Mouse (Mus musculus) thymus, adult 2 months (tissue): ENCODE results near the gene Tlr13. TPM values are rescaled to one million over a fixed set of nuclear protein-coding genes. Genes with fewer than 3 reads are reported as not detected.

Experiments
- DNase-seq: peaks from one replicate; pipeline ENCODE4 v3.0.0; 2021
- H3K27ac ChIP-seq: fragments of 200-500 bp; 2 replicates; pipeline ENCODE4 v1.5.1; 2012; ENCODE audit warnings: low read length, control low read depth; ENCODE audit not compliant: control insufficient read depth, insufficient read depth
- H3K27me3 ChIP-seq: fragments of 200-500 bp; 2 replicates; pipeline ENCODE4 v1.6.1; 2012; ENCODE audit warnings: mild to moderate bottlenecking, low read length, moderate library complexity, mixed read lengths; ENCODE audit not compliant: control insufficient read depth, insufficient read depth
- H3K36me3 ChIP-seq: fragments of 200-500 bp; 2 replicates; pipeline ENCODE4 v1.6.1; 2012; ENCODE audit warnings: mild to moderate bottlenecking, low read length, moderate library complexity; ENCODE audit not compliant: control insufficient read depth, insufficient read depth
- H3K4me1 ChIP-seq: fragments of 200-500 bp; replicated peaks from 2 replicates; pipeline ENCODE4 v1.6.1; 2012; ENCODE audit warnings: low read length; ENCODE audit not compliant: control insufficient read depth, insufficient read depth
- H3K4me3 ChIP-seq: fragments of 200-500 bp; 2 replicates; pipeline ENCODE4 v1.5.1; 2012; ENCODE audit warnings: mild to moderate bottlenecking, low read length, control low read depth, moderate library complexity; ENCODE audit not compliant: control insufficient read depth, insufficient read depth
- CTCF ChIP-seq: fragments of 200-500 bp; IDR thresholded peaks from 2 replicates; pipeline ENCODE4 v1.5.1; 2012; ENCODE audit warnings: mild to moderate bottlenecking, control low read depth, low read length, moderate library complexity, borderline replicate concordance; ENCODE audit not compliant: control insufficient read depth, poor library complexity, insufficient read depth; ENCODE audit errors: extremely low read depth
- POLR2A ChIP-seq: fragments of 200-500 bp; IDR thresholded peaks from 2 replicates; pipeline ENCODE4 v1.6.1; 2012; ENCODE audit warnings: mild to moderate bottlenecking, low read length, control low read depth, moderate library complexity; ENCODE audit not compliant: control insufficient read depth, poor library complexity, insufficient read depth; ENCODE audit errors: extremely low read depth
- WGBS: fragments of 180-500 bp; shearing (Covaris S2); methylation state at CpG from one replicate; pipeline ENCODE4 v1.1.7; 2018; 5-methylcytosine and 5-hydroxymethylcytosine counted together
- polyA plus RNA-seq: library from polyadenylated mRNA; depleted of rRNA; stranded (reverse); fragments of >200 nt; gene quantifications from 2 replicates; pipeline ENCODE4 v1.2.3, GENCODE M21; 2012

Tlr13 gene
- polyA plus RNA-seq, 1 experiment, result 1.3 TPM

GRCm38 (mm10) chrX:106134916-106135315 lies 8.1 kb upstream of the Tlr13 start:
- DNase-seq, result no peak
- Histone ChIP-seq H3K27ac (no peak overlapping the region), H3K36me3 (no peaks in the 10 kb centered on the region), H3K4me3 (no peak overlapping the region), H3K4me1 (peaks cover 7% of the 10 kb centered on the region), H3K27me3 (no peaks in the 10 kb centered on the region)
- WGBS, result 23% methylated on average over 3 of the region's 3 CpGs
- TF ChIP-seq CTCF, result no peak
- no peak for TF ChIP-seq POLR2A

GRCm38 (mm10) chrX:106135484-106135883 lies 7.5 kb upstream of the Tlr13 start:
- peaks cover 7% of the 10 kb centered on the region for H3K4me1 ChIP-seq
- H3K27ac ChIP-seq, result no peak overlapping the region
- no peaks in the 10 kb centered on the region for H3K36me3 ChIP-seq
- TF ChIP-seq CTCF (no peak), POLR2A (no peak)
- 60% methylated on average over 4 of the region's 4 CpGs for WGBS
- H3K4me3 ChIP-seq, result no peak overlapping the region
- H3K27me3 ChIP-seq, result no peaks in the 10 kb centered on the region
- no peak for DNase-seq

- no peak for TF ChIP-seq POLR2A
- TF ChIP-seq CTCF, result no peak
- Histone ChIP-seq H3K4me3 (no peak overlapping the region), H3K4me1 (peaks cover 7% of the 10 kb centered on the region), H3K27ac (no peak overlapping the region), H3K36me3 (no peaks in the 10 kb centered on the region), H3K27me3 (no peaks in the 10 kb centered on the region)
- DNase-seq, result peak; percentile 2
- 4% methylated on average over 12 of the region's 12 CpGs for WGBS
Observed at GRCm38 (mm10) chrX:106135916-106136575, 7.0 kb upstream of the Tlr13 start.

- H3K27ac ChIP-seq, result no peak overlapping the region
- no peak overlapping the region for H3K4me3 ChIP-seq
- TF ChIP-seq CTCF, result no peak
- no peak for TF ChIP-seq POLR2A
- WGBS, result 23% methylated on average over 13 of the region's 13 CpGs
- H3K4me1 ChIP-seq, result peaks cover 7% of the 10 kb centered on the region
- no peaks in the 10 kb centered on the region for H3K36me3 ChIP-seq
- H3K27me3 ChIP-seq, result no peaks in the 10 kb centered on the region
- DNase-seq, result no peak
Observed at GRCm38 (mm10) chrX:106139309-106140070, 3.5 kb upstream of the Tlr13 start.

GRCm38 (mm10) chrX:106148185-106148584 lies 5.2 kb downstream of the Tlr13 start:
- Histone ChIP-seq H3K4me1 (no peaks in the 10 kb centered on the region), H3K27ac (no peak overlapping the region), H3K4me3 (no peak overlapping the region), H3K27me3 (no peaks in the 10 kb centered on the region), H3K36me3 (no peaks in the 10 kb centered on the region)
- WGBS, result 97% methylated on average over 1 of the region's 1 CpGs
- TF ChIP-seq CTCF (no peak), POLR2A (no peak)
- DNase-seq, result no peak

GRCm38 (mm10) chrX:106149460-106149859 lies 6.5 kb downstream of the Tlr13 start:
- Histone ChIP-seq H3K36me3 (no peaks in the 10 kb centered on the region), H3K27me3 (no peaks in the 10 kb centered on the region), H3K4me3 (no peak overlapping the region), H3K27ac (no peak overlapping the region), H3K4me1 (no peaks in the 10 kb centered on the region)
- TF ChIP-seq POLR2A (no peak), CTCF (no peak)
- WGBS, result 73% methylated on average over 3 of the region's 3 CpGs
- DNase-seq, result no peak

GRCm38 (mm10) chrX:106154180-106154586 lies 11.2 kb downstream of the Tlr13 start:
- DNase-seq, result no peak
- Histone ChIP-seq H3K27me3 (no peaks in the 10 kb centered on the region), H3K36me3 (no peaks in the 10 kb centered on the region), H3K4me1 (no peaks in the 10 kb centered on the region), H3K27ac (no peak overlapping the region), H3K4me3 (no peak overlapping the region)
- TF ChIP-seq CTCF (no peak), POLR2A (no peak)
